Mouse (Mus musculus): ENCODE results near the gene Sp8. TPM values are rescaled to one million over a fixed set of nuclear protein-coding genes. Genes with fewer than 3 reads are reported as not detected.

The Sp8 gene
- polyA plus RNA-seq, 1 experiment from 2014 or later, result 2.9 TPM

- Histone ChIP-seq H3K4me1 (peaks cover 35% of the 10 kb centered on the region), H3K27ac (no peak overlapping the region), H3K9ac (no peak overlapping the region), H3K9me3 (no peaks in the 10 kb centered on the region), H3K4me2 (replicated peaks) (no peak overlapping the region), H3K36me3 (no peaks in the 10 kb centered on the region), H3K4me3 (no peak overlapping the region), H3K27me3 (peaks cover 87% of the 10 kb centered on the region)
- ATAC-seq (ENCODE audit: low FRiP score, low read depth), result no peak
- 19% methylated on average over 12 of the region's 12 CpGs for WGBS
Observed at GRCm38 (mm10) chr12:118850851-118851410, 4.8 kb downstream of the Sp8 start.

DNA sequence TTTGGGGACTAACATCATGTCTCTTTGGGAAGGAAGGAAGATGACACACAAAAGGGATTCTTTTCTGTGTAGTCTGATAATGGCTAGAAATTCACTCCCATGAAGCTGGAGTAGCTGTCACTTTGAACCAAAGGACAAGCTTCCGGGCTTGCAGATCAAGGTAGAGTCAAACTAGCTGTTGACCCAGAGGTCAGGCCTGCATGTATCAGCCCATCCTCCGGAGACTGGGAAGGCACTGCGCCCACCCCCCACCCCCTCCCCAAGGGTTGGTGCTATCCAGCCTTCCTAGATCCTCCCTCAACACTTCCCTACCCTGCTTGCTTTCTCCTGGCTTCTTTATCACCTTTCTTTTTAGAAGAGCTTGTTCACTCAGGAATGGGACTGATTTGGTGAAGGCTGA is 7.2 kb downstream of the Sp8 start:
- no peak for ATAC-seq (ENCODE audit: low FRiP score, low read depth)
- Histone ChIP-seq H3K4me2 (replicated peaks) (no peak overlapping the region), H3K9ac (no peak overlapping the region), H3K36me3 (no peaks in the 10 kb centered on the region), H3K27ac (no peak overlapping the region), H3K9me3 (no peaks in the 10 kb centered on the region), H3K4me3 (no peak overlapping the region), H3K4me1 (peaks cover 20% of the 10 kb centered on the region), H3K27me3 (peaks cover 79% of the 10 kb centered on the region)
- 10% methylated on average over 3 of the region's 3 CpGs for WGBS

- Histone ChIP-seq H3K27ac (no peak overlapping the region), H3K9me3 (no peaks in the 10 kb centered on the region), H3K36me3 (no peaks in the 10 kb centered on the region), H3K4me3 (peak overlapping the region; percentile 47), H3K27me3 (peaks cover 69% of the 10 kb centered on the region), H3K9ac (peak overlapping the region; percentile 59; the same call in 1 of the 2 replicates), H3K4me2 (replicated peaks) (peak overlapping the region; percentile 66), H3K4me1 (peaks cover 10% of the 10 kb centered on the region)
- ATAC-seq (ENCODE audit: low FRiP score, low read depth), result no peak
- WGBS, result 2% methylated on average over 10 of the region's 10 CpGs
Observed at GRCm38 (mm10) chr12:118854401-118854800, 8.3 kb downstream of the Sp8 start.

GRCm38 (mm10) chr12:118854831-118855453 is 8.8 kb downstream of the Sp8 start:
- Histone ChIP-seq H3K27ac (no peak overlapping the region), H3K9ac (peak overlapping the region; percentile 59), H3K36me3 (no peaks in the 10 kb centered on the region), H3K4me2 (replicated peaks) (peak overlapping the region; percentile 66), H3K27me3 (peaks cover 63% of the 10 kb centered on the region), H3K9me3 (no peaks in the 10 kb centered on the region), H3K4me3 (peak overlapping the region; percentile 47), H3K4me1 (peaks cover 7% of the 10 kb centered on the region; the same call in 1 of the 2 replicates)
- peak; percentile 96 for ATAC-seq (ENCODE audit: low FRiP score, low read depth)
- WGBS, result under 1% methylated on average over 34 of the region's 34 CpGs

GRCm38 (mm10) chr12:118856151-118856550 is 10.0 kb downstream of the Sp8 start:
- Histone ChIP-seq H3K4me1 (peaks cover 7% of the 10 kb centered on the region; the same call in 1 of the 2 replicates), H3K4me3 (no peak overlapping the region), H3K27me3 (peaks cover 56% of the 10 kb centered on the region), H3K9me3 (no peaks in the 10 kb centered on the region), H3K4me2 (replicated peaks) (no peak overlapping the region), H3K27ac (no peak overlapping the region), H3K36me3 (no peaks in the 10 kb centered on the region), H3K9ac (no peak overlapping the region)
- ATAC-seq (ENCODE audit: low FRiP score, low read depth), result no peak
- WGBS, result under 1% methylated on average over 7 of the region's 7 CpGs

GRCm38 (mm10) chr12:118872673-118873072 is 26.5 kb downstream of the Sp8 start:
- H3K27ac ChIP-seq, result no peak overlapping the region
- WGBS, result 70% methylated on average over 8 of the region's 8 CpGs
- no peaks in the 10 kb centered on the region for H3K9me3 ChIP-seq
- H3K36me3 ChIP-seq, result no peaks in the 10 kb centered on the region
- H3K4me3 ChIP-seq, result no peak overlapping the region
- H3K4me2 ChIP-seq (replicated peaks), result no peak overlapping the region
- 0 out of 2 replicates have a peak, but pooled peaks cover 7% of the 10 kb centered on the region for H3K4me1 ChIP-seq
- no peak; the same call in 1 of the 2 replicates for ATAC-seq (ENCODE audit: low FRiP score, low read depth)
- no peak overlapping the region for H3K9ac ChIP-seq
- no peaks in the 10 kb centered on the region for H3K27me3 ChIP-seq

DNA sequence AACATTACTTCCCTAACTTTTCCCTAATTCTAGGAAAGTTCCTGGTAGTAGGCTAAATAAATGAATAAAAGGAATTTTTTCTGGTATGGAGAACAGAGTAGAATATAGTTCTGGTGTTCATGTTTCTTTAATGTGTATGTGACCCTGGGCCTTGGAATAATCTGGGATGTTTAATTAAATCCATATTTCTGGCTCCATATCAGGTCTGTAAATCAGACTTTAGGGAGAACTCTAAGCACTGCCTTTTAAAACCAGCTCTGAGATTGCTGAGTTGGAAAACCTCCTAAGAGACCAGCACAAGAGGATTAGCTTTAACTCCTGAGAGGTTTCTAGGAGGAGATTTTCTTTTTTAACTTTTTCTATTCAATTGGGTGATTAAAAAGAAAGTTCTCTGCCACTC is 36.7 kb downstream of the Sp8 start:
- no peak overlapping the region for H3K27ac ChIP-seq
- ATAC-seq (ENCODE audit: low FRiP score, low read depth), result peak; percentile 36; the same call in 1 of the 2 replicates

DNA sequence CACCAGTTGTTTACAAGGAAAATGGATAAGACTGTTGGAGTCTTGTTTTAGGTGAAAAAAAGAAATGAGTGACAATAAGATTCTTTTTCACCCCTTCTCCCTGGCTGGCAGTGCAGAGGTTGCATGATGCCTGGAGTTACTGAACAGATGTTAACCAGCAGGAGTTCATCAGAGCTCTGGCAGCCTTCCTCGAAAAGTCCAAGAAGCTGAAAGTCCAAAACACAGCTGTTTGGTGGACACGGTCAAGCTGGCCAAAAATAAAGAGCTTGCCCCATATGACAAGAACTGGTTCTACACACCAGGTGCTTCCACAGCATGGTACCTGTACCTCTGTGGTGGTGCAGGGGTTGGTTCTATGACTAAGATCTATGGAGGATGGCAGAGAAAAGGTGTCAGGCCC is 41.8 kb downstream of the Sp8 start:
- H3K4me3 ChIP-seq, result no peak overlapping the region
- H3K4me2 ChIP-seq (replicated peaks), result no peak overlapping the region
- no peaks in the 10 kb centered on the region for H3K4me1 ChIP-seq
- H3K27ac ChIP-seq, result no peak overlapping the region
- H3K36me3 ChIP-seq, result no peaks in the 10 kb centered on the region
- ATAC-seq (ENCODE audit: low FRiP score, low read depth), result no peak
- no peak overlapping the region for H3K9ac ChIP-seq
- no peaks in the 10 kb centered on the region for H3K9me3 ChIP-seq
- WGBS, result 37% methylated on average over 2 of the region's 2 CpGs
- H3K27me3 ChIP-seq, result no peaks in the 10 kb centered on the region

More for the DNA sequence above, 36.7 kb downstream of the Sp8 start:
- H3K36me3 ChIP-seq, result no peaks in the 10 kb centered on the region
- H3K9me3 ChIP-seq, result no peaks in the 10 kb centered on the region
- no peaks in the 10 kb centered on the region for H3K4me1 ChIP-seq
- no peaks in the 10 kb centered on the region for H3K27me3 ChIP-seq
- H3K9ac ChIP-seq, result no peak overlapping the region
- H3K4me2 ChIP-seq (replicated peaks), result no peak overlapping the region
- H3K4me3 ChIP-seq, result no peak overlapping the region

Other genes starting within 250 kb of the Sp8 start
- gene Abcb5, start 120.1 kb downstream of the Sp8 start, polyA plus RNA-seq (2015; fragmentation: Nextera tagmentation; extraction: Ambion mirVana), result 0.04 and 0.08 TPM in 2 replicates